Mouse (Mus musculus) embryonic facial prominence, embryonic 14.5 days (tissue): ENCODE measurements at regions not wholly inside any gene's neighbourhood (a gene's known extent, or its start where the extent isn't known, plus 50 kb on each side); places are given as distances from the start of the nearest gene placed in this dataset.

Experiments
- ATAC-seq: fragments of 200-750 bp; cut with Nextera tagmentation; 2 replicates; pipeline ENCODE4 v1.8.0; 2017; ENCODE audit warnings: low read depth, moderate number of reproducible peaks, moderate TSS enrichment
- DNase-seq: peaks from one replicate; pipeline ENCODE4 v3.0.0-alpha.2; 2015; ENCODE audit warnings: low spot score
- H3K27ac ChIP-seq: fragments of 300-500 bp; sonication (generic); replicated peaks from 2 replicates; pipeline ENCODE4 v1.5.1; 2014; ENCODE audit warnings: low read depth, mild to moderate bottlenecking, low read length, moderate library complexity
- H3K27me3 ChIP-seq: fragments of 300-500 bp; sonication (generic); replicated peaks from 2 replicates; pipeline ENCODE4 v1.6.1; 2014; ENCODE audit warnings: low read length; ENCODE audit not compliant: control insufficient read depth, insufficient read depth
- H3K36me3 ChIP-seq: fragments of 300-500 bp; sonication (generic); 2 replicates; pipeline ENCODE4 v1.6.1; 2014; ENCODE audit warnings: low read length, mixed read lengths; ENCODE audit not compliant: control insufficient read depth, insufficient read depth
- H3K4me1 ChIP-seq: fragments of 300-500 bp; sonication (generic); 2 replicates; pipeline ENCODE4 v1.6.1; 2014; ENCODE audit warnings: antibody characterized with exemption, low read length; ENCODE audit not compliant: control insufficient read depth, insufficient read depth
- H3K4me2 ChIP-seq: fragments of 300-500 bp; sonication (generic); 2 replicates; pipeline ENCODE4 v1.6.1; 2014; ENCODE audit warnings: low read depth, mild to moderate bottlenecking, low read length, moderate library complexity, mixed read lengths
- H3K4me3 ChIP-seq: fragments of 300-500 bp; sonication (generic); 2 replicates; pipeline ENCODE4 v1.5.1; 2014; ENCODE audit warnings: low read depth, mild to moderate bottlenecking, low read length
- H3K9ac ChIP-seq: fragments of 300-500 bp; sonication (generic); 2 replicates; pipeline ENCODE4 v1.6.1; 2014; ENCODE audit warnings: low read depth, mild to moderate bottlenecking, low read length, moderate library complexity, mixed read lengths
- H3K9me3 ChIP-seq: fragments of 300-500 bp; sonication (generic); 2 replicates; pipeline ENCODE4 v1.6.1; 2016; ENCODE audit warnings: low read length; ENCODE audit not compliant: control insufficient read depth
- WGBS: fragments of 180-500 bp; shearing (Covaris S2); extraction: QIAGEN DNeasy Blood & Tissue Kit; methylation state at CpG from one replicate; pipeline ENCODE4 v1.1.7; 2014; 5-methylcytosine and 5-hydroxymethylcytosine counted together

DNA sequence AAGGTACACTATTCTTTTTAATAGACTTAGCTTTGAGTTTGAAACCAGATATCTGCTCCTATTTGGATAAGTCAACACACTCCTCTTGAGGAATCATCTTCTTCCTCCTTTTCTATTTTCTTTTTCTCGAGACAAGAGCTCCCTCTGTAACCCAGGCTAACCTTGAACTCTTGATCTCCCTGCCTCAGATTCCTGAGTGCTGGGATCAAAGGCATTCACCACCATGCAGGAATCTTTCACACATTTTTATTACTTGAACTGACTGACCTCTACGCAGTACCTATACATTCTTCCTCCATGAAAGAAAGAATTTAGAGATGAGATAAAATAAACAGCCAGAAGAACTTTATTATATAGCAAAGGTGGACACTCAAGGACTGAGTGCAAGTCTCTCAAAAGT lies 453.4 kb downstream of the Otol1 start:
- H3K9me3 ChIP-seq: no peaks in the 10 kb centered on the region
- ATAC-seq (no peak), DNase-seq (no peak)
- H3K9ac ChIP-seq: no peak overlapping the region
- no peak overlapping the region for H3K4me2 ChIP-seq
- no peaks in the 10 kb centered on the region for H3K36me3 ChIP-seq
- H3K4me1 ChIP-seq: no peaks in the 10 kb centered on the region
- H3K27ac ChIP-seq: no peak overlapping the region
- WGBS: 54% methylated on average over 2 of the region's 2 CpGs
- no peaks in the 10 kb centered on the region for H3K27me3 ChIP-seq
- no peak overlapping the region for H3K4me3 ChIP-seq

DNA sequence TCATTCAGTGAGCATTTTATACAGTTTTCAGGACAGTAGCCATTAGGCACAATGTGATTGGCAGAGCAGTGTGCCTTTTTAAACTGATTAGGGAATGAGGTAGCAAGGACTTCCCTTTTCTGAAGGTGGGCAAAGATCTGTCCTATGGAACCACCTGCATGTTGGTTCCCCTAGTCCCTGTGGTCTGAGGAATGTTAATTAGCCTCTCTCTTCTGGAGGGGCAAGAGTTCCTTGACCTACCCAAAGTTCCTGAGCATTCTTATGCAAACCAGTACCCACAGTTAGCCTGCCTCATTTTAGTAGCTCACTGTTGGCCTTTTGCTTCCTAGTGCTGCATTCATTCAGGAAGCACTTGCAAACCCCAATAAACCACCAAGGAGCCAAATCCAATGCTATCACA lies 455.8 kb downstream of the Otol1 start:
- Histone ChIP-seq H3K4me2 (no peak overlapping the region), H3K27me3 (no peaks in the 10 kb centered on the region), H3K4me3 (no peak overlapping the region), H3K9me3 (no peaks in the 10 kb centered on the region), H3K9ac (no peak overlapping the region), H3K4me1 (no peaks in the 10 kb centered on the region), H3K27ac (no peak overlapping the region), H3K36me3 (no peaks in the 10 kb centered on the region)
- ATAC-seq: no peak
- DNase-seq: no peak

DNA sequence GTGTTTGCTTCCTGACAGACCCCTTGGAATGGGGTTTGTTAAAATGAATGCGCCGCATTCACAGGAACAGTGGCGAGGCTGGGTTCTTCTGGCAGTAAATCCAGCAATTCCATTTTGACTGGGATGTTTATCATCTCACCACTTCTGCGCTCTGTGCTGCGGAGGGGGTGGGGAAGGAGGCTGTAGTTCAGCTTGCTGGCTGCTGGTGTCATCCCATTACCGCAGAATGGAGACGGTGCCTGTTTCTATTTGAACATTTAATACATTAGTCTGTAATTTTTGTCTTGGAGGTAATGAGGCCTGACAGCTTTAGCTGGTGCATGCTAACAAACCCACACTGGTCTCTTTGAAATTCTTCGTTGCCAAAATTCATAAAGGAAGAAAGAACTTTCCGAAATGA lies 475.1 kb downstream of the Otol1 start:
- no peaks in the 10 kb centered on the region for H3K36me3 ChIP-seq
- H3K27me3 ChIP-seq: no peaks in the 10 kb centered on the region
- H3K4me2 ChIP-seq: 0 out of 2 replicates have a peak overlapping the region, but pooled peaks have one; percentile 12
- no peak overlapping the region for H3K27ac ChIP-seq
- no peak overlapping the region for H3K9ac ChIP-seq
- no peaks in the 10 kb centered on the region for H3K9me3 ChIP-seq
- H3K4me1 ChIP-seq: no peaks in the 10 kb centered on the region
- ATAC-seq (peak; percentile 68; the same call in 1 of the 2 replicates), DNase-seq (peak; percentile 61)
- no peak overlapping the region for H3K4me3 ChIP-seq
- WGBS: 46% methylated on average over 9 of the region's 9 CpGs

DNA sequence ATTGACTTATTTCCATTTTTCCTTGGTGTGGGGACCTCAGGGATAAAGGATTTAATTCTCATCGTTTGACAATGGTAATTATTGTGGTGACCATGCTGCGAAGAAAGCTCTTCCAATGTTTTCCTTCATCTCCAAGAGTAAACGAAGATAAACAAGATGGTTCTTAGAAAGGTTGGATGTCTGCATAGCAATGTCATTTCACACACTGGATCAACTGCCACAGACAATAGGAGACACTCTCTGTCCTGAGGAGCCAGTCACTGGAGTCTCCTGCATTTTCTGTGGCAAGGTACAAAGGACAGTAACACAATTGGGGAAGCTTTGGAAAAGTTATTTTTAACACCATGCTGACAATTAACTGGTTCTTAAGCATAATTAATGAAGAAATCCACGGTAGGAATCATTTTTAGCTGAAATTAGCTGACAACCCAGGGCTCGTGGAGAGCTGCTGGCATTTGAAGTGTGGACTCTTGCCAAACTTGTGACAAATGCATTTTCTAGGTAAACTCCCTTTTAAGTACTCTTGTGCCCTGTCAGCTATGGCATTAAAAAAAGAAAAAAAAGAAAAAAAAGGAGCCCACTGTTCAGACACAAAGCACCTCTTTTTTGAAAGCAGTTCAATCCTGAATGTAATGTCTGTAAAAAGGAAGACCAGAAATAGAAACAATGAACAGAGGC lies 475.8 kb downstream of the Otol1 start:
- no peak overlapping the region for H3K4me3 ChIP-seq
- no peaks in the 10 kb centered on the region for H3K27me3 ChIP-seq
- 59% methylated on average over 5 of the region's 5 CpGs for WGBS
- no peaks in the 10 kb centered on the region for H3K36me3 ChIP-seq
- no peak overlapping the region for H3K9ac ChIP-seq
- ATAC-seq: no peak
- H3K9me3 ChIP-seq: no peaks in the 10 kb centered on the region
- DNase-seq: no peak
- H3K27ac ChIP-seq: no peak overlapping the region
- H3K4me1 ChIP-seq: no peaks in the 10 kb centered on the region
- H3K4me2 ChIP-seq: no peak overlapping the region

DNA sequence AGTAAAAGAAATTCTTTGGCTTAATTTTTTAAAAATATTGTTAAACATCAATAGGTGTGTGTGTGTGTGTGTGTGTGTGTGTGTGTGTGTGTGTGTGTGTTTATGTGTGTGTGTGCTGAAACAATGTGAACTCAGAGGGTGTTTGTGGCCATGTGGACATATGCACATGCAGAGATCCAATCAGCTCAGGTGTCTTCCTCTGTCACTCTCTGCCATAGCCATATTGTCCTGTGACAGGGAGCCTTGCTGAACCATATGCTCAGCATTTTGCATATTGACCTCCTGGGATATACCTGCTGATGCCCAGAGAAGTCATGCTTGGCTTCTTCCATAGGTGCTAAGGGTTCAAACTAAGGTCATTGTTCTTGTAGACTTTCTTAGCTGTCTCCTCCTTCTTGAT lies 489.0 kb downstream of the Otol1 start:
- Histone ChIP-seq H3K27ac (no peak overlapping the region), H3K4me2 (no peak overlapping the region), H3K4me3 (no peak overlapping the region), H3K36me3 (no peaks in the 10 kb centered on the region), H3K9ac (no peak overlapping the region), H3K27me3 (no peaks in the 10 kb centered on the region), H3K9me3 (no peaks in the 10 kb centered on the region), H3K4me1 (no peaks in the 10 kb centered on the region)
- ATAC-seq (no peak), DNase-seq (no peak)

DNA sequence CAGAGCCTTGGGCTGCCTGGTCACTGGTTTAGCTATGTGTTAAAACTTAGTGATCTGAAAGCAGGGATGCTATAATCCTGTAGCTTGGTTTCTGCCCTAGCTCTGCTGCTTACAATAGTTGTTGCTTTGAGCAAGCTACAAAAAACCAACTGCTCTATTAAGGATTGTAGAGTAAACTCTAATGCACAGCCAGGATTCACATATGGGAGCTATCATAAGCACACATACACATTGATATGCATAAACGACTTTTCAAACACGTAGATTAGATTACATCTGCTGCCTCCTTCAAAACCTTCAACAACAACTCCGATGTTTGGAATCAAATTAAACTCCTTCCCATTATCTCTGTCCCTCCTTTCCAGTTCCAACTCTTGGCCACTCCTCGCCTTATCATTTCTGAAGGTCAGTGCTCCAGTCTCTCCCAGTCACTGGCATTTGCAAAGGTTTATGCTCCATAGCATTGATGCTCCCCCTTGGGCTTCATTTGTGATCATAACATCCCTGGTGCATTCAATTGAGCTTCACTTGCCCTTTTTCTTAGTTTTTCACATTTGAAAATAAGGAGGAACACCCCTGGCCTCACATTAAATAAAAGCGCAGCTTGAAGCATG lies 492.9 kb downstream of the Otol1 start:
- no peak overlapping the region for H3K4me2 ChIP-seq
- WGBS: 73% methylated on average over 5 of the region's 5 CpGs
- no peak overlapping the region for H3K27ac ChIP-seq
- no peaks in the 10 kb centered on the region for H3K4me1 ChIP-seq
- H3K4me3 ChIP-seq: no peak overlapping the region
- DNase-seq (peak; percentile 5), ATAC-seq (no peak)
- no peak overlapping the region for H3K9ac ChIP-seq
- no peaks in the 10 kb centered on the region for H3K9me3 ChIP-seq
- H3K27me3 ChIP-seq: no peaks in the 10 kb centered on the region
- no peaks in the 10 kb centered on the region for H3K36me3 ChIP-seq

DNA sequence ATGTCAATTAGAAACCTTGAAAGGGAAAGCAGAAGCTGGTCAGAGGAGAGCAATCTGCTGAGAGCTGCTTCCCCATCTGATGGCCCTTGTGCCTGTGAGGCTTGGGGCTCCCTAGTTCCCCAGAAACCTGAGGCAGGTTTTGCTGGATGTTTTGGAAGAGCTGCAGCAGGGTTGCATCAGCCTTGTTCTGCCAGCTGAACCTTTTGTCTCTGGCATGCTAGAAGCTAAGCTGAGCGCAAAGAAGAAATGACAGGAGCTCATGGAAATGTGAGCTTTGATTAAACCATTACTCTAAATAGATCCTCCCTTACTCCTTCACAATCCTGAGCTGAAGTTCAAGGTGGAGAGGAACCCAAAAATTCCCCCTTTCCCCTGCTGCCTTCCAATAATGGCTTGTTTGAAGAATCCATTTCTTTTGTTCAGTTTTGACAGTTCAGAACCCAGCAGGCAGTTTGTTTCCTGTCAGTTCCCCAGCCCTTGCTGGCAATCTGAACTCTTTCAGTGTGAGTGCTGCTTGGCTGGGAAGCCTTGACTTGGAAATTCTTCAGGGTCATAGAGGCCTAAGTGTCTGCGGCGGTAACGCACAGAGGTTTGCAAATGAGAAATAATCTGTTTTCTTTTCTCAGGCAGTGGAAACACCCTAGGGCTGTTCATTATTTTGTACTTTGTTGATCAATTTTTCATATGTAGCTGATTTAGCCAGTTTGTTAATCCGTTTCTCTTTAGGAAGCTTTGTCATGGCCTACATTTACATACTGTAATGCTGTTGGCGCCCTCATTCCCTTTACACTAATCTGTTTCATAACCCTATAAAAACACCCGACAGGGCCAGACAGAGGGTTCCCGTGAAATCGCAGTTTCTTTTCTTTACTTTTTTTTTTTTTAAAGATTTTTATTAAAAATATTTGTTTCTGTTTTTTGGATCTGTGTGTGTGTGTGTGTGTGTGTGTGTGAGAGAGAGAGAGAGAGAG lies 493.9 kb downstream of the Otol1 start:
- 48% methylated on average over 9 of the region's 9 CpGs for WGBS
- Histone ChIP-seq H3K4me1 (no peaks in the 10 kb centered on the region), H3K4me3 (no peak overlapping the region), H3K9ac (no peak overlapping the region), H3K4me2 (no peak overlapping the region; the same call in 1 of the 2 replicates), H3K27me3 (no peaks in the 10 kb centered on the region), H3K36me3 (no peaks in the 10 kb centered on the region), H3K9me3 (no peaks in the 10 kb centered on the region), H3K27ac (peak overlapping the region; percentile 39; the same call in 1 of the 2 replicates)
- DNase-seq (peak; percentile 55), ATAC-seq (0 out of 2 replicates have a peak, but pooled peaks have one; percentile 47)

DNA sequence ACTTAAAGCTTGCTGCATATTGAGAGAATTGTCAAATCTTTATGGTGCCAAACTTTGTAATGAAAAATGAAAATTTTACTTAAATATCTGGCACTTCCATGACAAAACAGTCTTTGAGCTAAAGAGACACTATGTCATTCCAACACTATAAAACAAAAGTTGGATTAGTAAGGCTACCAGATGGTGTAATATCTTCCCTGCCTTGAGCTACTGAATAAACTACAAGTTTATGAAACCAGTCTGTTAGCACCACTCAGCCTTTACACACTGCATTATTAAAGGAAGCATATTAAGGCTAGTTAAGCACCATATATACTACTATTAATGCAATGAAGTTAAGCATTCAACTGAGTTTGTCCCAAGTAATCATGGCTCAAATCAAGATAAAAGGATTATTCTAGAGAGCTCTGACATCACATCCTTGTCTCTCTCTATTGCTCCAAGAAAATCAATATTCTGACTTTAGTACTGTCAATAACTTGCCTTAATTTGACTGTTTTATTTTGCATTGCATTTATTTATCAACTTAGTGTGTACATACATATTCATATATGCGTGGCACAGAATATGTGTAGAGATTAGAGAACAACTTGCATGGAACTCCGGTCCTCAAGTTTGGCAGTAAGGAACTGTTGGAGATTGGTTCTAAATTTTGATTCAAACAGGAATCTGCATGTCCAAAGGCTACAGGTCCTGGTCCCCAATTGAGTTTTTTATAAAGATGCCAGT lies 526.3 kb downstream of the Otol1 start:
- WGBS: 89% methylated on average over 2 of the region's 2 CpGs
- no peak overlapping the region for H3K4me3 ChIP-seq

More for the DNA sequence above, 526.3 kb downstream of the Otol1 start:
- Histone ChIP-seq H3K4me2 (no peak overlapping the region), H3K27me3 (no peaks in the 10 kb centered on the region), H3K4me1 (no peaks in the 10 kb centered on the region), H3K9me3 (no peaks in the 10 kb centered on the region), H3K9ac (no peak overlapping the region), H3K36me3 (no peaks in the 10 kb centered on the region), H3K27ac (no peak overlapping the region)
- ATAC-seq (no peak), DNase-seq (no peak)
